Mouse (Mus musculus) bone marrow, adult 2 months (tissue): ENCODE data around the gene 2900026A02Rik. TPM values are rescaled to one million over a fixed set of nuclear protein-coding genes. Genes with fewer than 3 reads are reported as not detected.
"Not testable (repeated sequence)": the region's sequence is repeated elsewhere in the genome, so short reads cannot be mapped to it uniquely, and the experiment has no call there.

ENCODE experiments used
- H3K27ac ChIP-seq: fragments of 200-500 bp; 2 replicates; pipeline ENCODE4 v1.5.1; 2012; ENCODE audit warnings: low read depth, mild to moderate bottlenecking, control low read depth, inconsistent platforms, low read length; ENCODE audit not compliant: control insufficient read depth, poor library complexity, insufficient read depth
- H3K4me1 ChIP-seq: fragments of 200-500 bp; 2 replicates; pipeline ENCODE4 v1.6.1; 2011; ENCODE audit warnings: low read length; ENCODE audit not compliant: control insufficient read depth, insufficient read depth
- H3K4me3 ChIP-seq: fragments of 200-500 bp; replicated peaks from 2 replicates; pipeline ENCODE3; 2011; ENCODE audit warnings: mild to moderate bottlenecking, low read depth, low read length, control low read depth; ENCODE audit not compliant: control insufficient read depth
- CTCF ChIP-seq: fragments of 200-500 bp; IDR thresholded peaks from 2 replicates; pipeline ENCODE4 v1.5.1; 2011; ENCODE audit warnings: low read length, control low read depth; ENCODE audit not compliant: control insufficient read depth, insufficient read depth
- POLR2A ChIP-seq: fragments of 200-500 bp; IDR thresholded peaks from 2 replicates; pipeline ENCODE4 v1.6.1; 2011; ENCODE audit warnings: low read depth, mild to moderate bottlenecking, control low read depth, low read length, borderline replicate concordance; ENCODE audit not compliant: control insufficient read depth
- WGBS: fragments of 180-500 bp; shearing (Covaris S2); methylation state at CpG from one replicate; pipeline ENCODE4 v1.1.7; 2018; 5-methylcytosine and 5-hydroxymethylcytosine counted together
- polyA plus RNA-seq: library from polyadenylated mRNA; stranded (reverse); fragments of >200 nt; gene quantifications from 2 replicates; pipeline ENCODE4 v1.2.4, GENCODE M21; 2011; ENCODE audit warnings: low replicate concordance; ENCODE audit not compliant: missing spikeins, insufficient read depth, insufficient read length

Gene 2900026A02Rik
- polyA plus RNA-seq, 1 experiment: 4.1 TPM

- no peak overlapping the region for H3K27ac ChIP-seq
- TF ChIP-seq CTCF (no peak), POLR2A (no peak)
- no peak overlapping the region for H3K4me3 ChIP-seq
- H3K4me1 ChIP-seq: peaks cover 16% of the 10 kb centered on the region
- WGBS: 85% methylated on average over 10 of the region's 10 CpGs
Observed at GRCm38 (mm10) chr5:113115896-113116295, 105.1 kb downstream of the 2900026A02Rik start.

GRCm38 (mm10) chr5:113114264-113115225, 106.5 kb downstream of the 2900026A02Rik start:
- WGBS: 10% methylated on average over 20 of the region's 20 CpGs
- no peak overlapping the region for H3K4me3 ChIP-seq
- no peak for TF ChIP-seq CTCF
- TF ChIP-seq POLR2A: no peak
- peaks cover 14% of the 10 kb centered on the region for H3K4me1 ChIP-seq
- peak overlapping the region; percentile 54 for H3K27ac ChIP-seq

GRCm38 (mm10) chr5:113113120-113113519, 107.9 kb downstream of the 2900026A02Rik start:
- 26% methylated on average over 5 of the region's 5 CpGs for WGBS
- TF ChIP-seq POLR2A: no peak
- no peak for TF ChIP-seq CTCF
- Histone ChIP-seq H3K4me1 (peaks cover 10% of the 10 kb centered on the region), H3K4me3 (no peak overlapping the region), H3K27ac (0 out of 2 replicates have a peak overlapping the region, but pooled peaks have one; percentile 25)

GRCm38 (mm10) chr5:113111336-113111735, 109.7 kb downstream of the 2900026A02Rik start:
- Histone ChIP-seq H3K4me3 (no peak overlapping the region), H3K27ac (no peak overlapping the region), H3K4me1 (peaks cover 10% of the 10 kb centered on the region)
- WGBS: 9% methylated on average over 4 of the region's 4 CpGs
- TF ChIP-seq CTCF (no peak), POLR2A (no peak)

GRCm38 (mm10) chr5:113110929-113111328, 110.1 kb downstream of the 2900026A02Rik start:
- 13% methylated on average over 1 of the region's 1 CpGs for WGBS
- H3K4me1 ChIP-seq: peaks cover 10% of the 10 kb centered on the region
- TF ChIP-seq CTCF (no peak), POLR2A (no peak)
- no peak overlapping the region for H3K27ac ChIP-seq
- H3K4me3 ChIP-seq: no peak overlapping the region

- WGBS: 81% methylated on average over 2 of the region's 2 CpGs
- not testable (repeated sequence) for H3K4me3 ChIP-seq, H3K27ac ChIP-seq
- H3K4me1 ChIP-seq: peaks cover 10% of the 10 kb centered on the region
- 0 out of 2 replicates have a peak, but pooled peaks have one; percentile 16 for TF ChIP-seq CTCF
Observed at GRCm38 (mm10) chr5:113109651-113110050, 111.4 kb downstream of the 2900026A02Rik start.

GRCm38 (mm10) chr5:113108165-113108764, 112.8 kb downstream of the 2900026A02Rik start:
- H3K4me1 ChIP-seq: peaks cover 5% of the 10 kb centered on the region

GRCm38 (mm10) chr5:113107709-113108108, 113.3 kb downstream of the 2900026A02Rik start:
- WGBS: 69% methylated on average over 3 of the region's 3 CpGs
- TF ChIP-seq POLR2A: no peak
- no peak for TF ChIP-seq CTCF
- no peak overlapping the region for H3K27ac ChIP-seq
- H3K4me1 ChIP-seq: peaks cover 6% of the 10 kb centered on the region
- H3K4me3 ChIP-seq: no peak overlapping the region

More at GRCm38 (mm10) chr5:113108165-113108764, 112.8 kb downstream of the 2900026A02Rik start:
- WGBS: 81% methylated on average over 11 of the region's 11 CpGs
- TF ChIP-seq POLR2A (no peak), CTCF (no peak)
- Histone ChIP-seq H3K4me3 (no peak overlapping the region), H3K27ac (no peak overlapping the region)
